Mouse (Mus musculus) frontal cortex, postnatal 25 days (tissue): ENCODE measurements at regions not wholly inside any gene's neighbourhood (a gene's known extent, or its start where the extent isn't known, plus 50 kb on each side); places are given as distances from the start of the nearest gene placed in this dataset.
"Not testable (repeated sequence)": the region's sequence is repeated elsewhere in the genome, so short reads cannot be mapped to it uniquely, and the experiment has no call there.

Source experiments
- DNase-seq, 2 experiments: peaks; one replicate each; pipeline ENCODE4 v3.0.0; 2022; ENCODE audit warnings: low spot score in 2 of 2

- peak in 1 of 2 experiments; percentile 4 for DNase-seq
Measured at GRCm38 (mm10) chr4:145774241-145774761, 94.3 kb upstream of the Zfp986 start.

GRCm38 (mm10) chr4:145774884-145775283 lies 93.7 kb upstream of the Zfp986 start:
- not testable (repeated sequence) for DNase-seq

- not testable (repeated sequence) for DNase-seq
Measured at GRCm38 (mm10) chr4:145776531-145776930, 92.1 kb upstream of the Zfp986 start.

- DNase-seq, result not testable (repeated sequence)
Measured at GRCm38 (mm10) chr4:145781281-145781896, 87.2 kb upstream of the Zfp986 start.

GRCm38 (mm10) chr4:145814674-145815073 lies 53.9 kb upstream of the Zfp986 start:
- not testable (repeated sequence) for DNase-seq
